Mouse (Mus musculus) lung, adult 2 months (tissue): Measurements from ENCODE around the gene Myh9.
"Not testable (repeated sequence)": the region's sequence is repeated elsewhere in the genome, so short reads cannot be mapped to it uniquely, and the experiment has no call there.

ENCODE experiments used
- CTCF ChIP-seq: fragments of 200-500 bp; IDR thresholded peaks from 2 replicates; pipeline ENCODE4 v1.5.1; 2011; ENCODE audit warnings: mild to moderate bottlenecking, low read length, control low read depth; ENCODE audit not compliant: insufficient read depth
- POLR2A ChIP-seq: fragments of 200-500 bp; IDR thresholded peaks from 2 replicates; pipeline ENCODE4 v1.6.1; 2011; ENCODE audit warnings: low read depth, mild to moderate bottlenecking, control low read depth, low read length, borderline replicate concordance; ENCODE audit errors: extremely low read depth

DNA sequence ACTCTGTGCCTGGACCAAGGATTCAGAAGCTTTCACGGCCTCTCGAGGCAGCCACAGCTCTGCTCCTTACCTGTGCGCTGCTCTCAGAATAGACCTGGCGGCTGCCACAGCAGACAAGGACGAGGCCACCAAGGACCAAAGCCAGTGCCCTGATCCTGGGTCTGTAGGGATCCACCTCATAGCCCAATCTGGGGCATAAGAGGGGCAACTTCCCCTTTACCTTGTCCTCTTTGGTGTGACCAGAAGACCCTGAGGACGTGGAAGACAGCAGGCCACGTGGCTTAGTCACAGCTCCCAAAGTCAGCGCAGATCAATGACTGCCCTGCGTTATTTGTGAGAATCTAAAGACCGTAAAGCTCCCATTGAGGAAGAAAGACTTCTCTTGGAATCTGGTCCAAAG lies 109.1 kb downstream of the Myh9 start:
- not testable (repeated sequence) for TF ChIP-seq CTCF, POLR2A
